Mouse (Mus musculus) intestine, postnatal 0 days (tissue): ENCODE measurements around the gene 1700016K19Rik. TPM values are rescaled to one million over a fixed set of nuclear protein-coding genes. Genes with fewer than 3 reads are reported as not detected.

ENCODE experiments used
- ATAC-seq: fragments of 200-750 bp; cut with Nextera tagmentation; 2 replicates; pipeline ENCODE4 v1.8.0; 2017; ENCODE audit warnings: mild to moderate bottlenecking, moderate TSS enrichment, moderate library complexity
- H3K27ac ChIP-seq: fragments of 300-500 bp; sonication (generic); 2 replicates; pipeline ENCODE4 v1.5.1; 2014; ENCODE audit warnings: mild to moderate bottlenecking, low read depth, low read length, moderate library complexity
- H3K27me3 ChIP-seq: fragments of 300-500 bp; sonication (generic); replicated peaks from 2 replicates; pipeline ENCODE4 v1.6.1; 2014; ENCODE audit warnings: low read length, mixed read lengths; ENCODE audit not compliant: control insufficient read depth, insufficient read depth
- H3K36me3 ChIP-seq: fragments of 300-500 bp; sonication (generic); 2 replicates; pipeline ENCODE4 v1.6.1; 2014; ENCODE audit warnings: mild to moderate bottlenecking, moderate library complexity; ENCODE audit not compliant: control insufficient read depth, insufficient read depth
- H3K4me1 ChIP-seq: fragments of 300-500 bp; sonication (generic); replicated peaks from 2 replicates; pipeline ENCODE4 v1.6.1; 2014; ENCODE audit warnings: antibody characterized with exemption, low read length, mixed read lengths; ENCODE audit not compliant: control insufficient read depth, insufficient read depth
- H3K4me2 ChIP-seq: fragments of 300-500 bp; sonication (generic); replicated peaks from 2 replicates; pipeline ENCODE4 v1.6.1; 2014; ENCODE audit warnings: low read depth, mild to moderate bottlenecking, moderate library complexity
- H3K4me3 ChIP-seq: fragments of 300-500 bp; sonication (generic); 2 replicates; pipeline ENCODE4 v1.5.1; 2014; ENCODE audit warnings: low read depth, low read length
- H3K9ac ChIP-seq: fragments of 300-500 bp; sonication (generic); 2 replicates; pipeline ENCODE4 v1.6.1; 2014; ENCODE audit warnings: mild to moderate bottlenecking, low read depth, low read length
- H3K9me3 ChIP-seq: fragments of 300-500 bp; sonication (generic); 2 replicates; pipeline ENCODE4 v1.6.1; 2016; ENCODE audit warnings: mixed run types; ENCODE audit not compliant: control insufficient read depth
- CTCF ChIP-seq: sonication (generic); IDR thresholded peaks from 2 replicates; pipeline ENCODE4 v1.5.1; 2016; ENCODE audit warnings: low read depth, mild to moderate bottlenecking, control low read depth, antibody characterized with exemption, moderate library complexity
- WGBS: fragments of 180-500 bp; shearing (Covaris S2); extraction: QIAGEN DNeasy Blood & Tissue Kit; methylation state at CpG from one replicate; pipeline ENCODE4 v1.1.7; 2014; 5-methylcytosine and 5-hydroxymethylcytosine counted together
- polyA plus RNA-seq: library from polyadenylated mRNA; unstranded; fragments of >200 nt; fragmentation: Nextera tagmentation; extraction: Ambion mirVana; gene quantifications from 2 replicates; pipeline ENCODE4 v1.2.1, GENCODE M21; 2015

Gene 1700016K19Rik
- polyA plus RNA-seq, 1 experiment from 2014 or later = not detected

- Histone ChIP-seq H3K36me3 (peaks cover 9% of the 10 kb centered on the region; the same call in 1 of the 2 replicates), H3K4me3 (peak overlapping the region; percentile 82), H3K27ac (peak overlapping the region; percentile 74; the same call in 1 of the 2 replicates), H3K9ac (peak overlapping the region; percentile 74), H3K9me3 (no peaks in the 10 kb centered on the region), H3K4me1 (no peaks in the 10 kb centered on the region), H3K27me3 (no peaks in the 10 kb centered on the region), H3K4me2 (peak overlapping the region; percentile 98)
- no peak for TF ChIP-seq CTCF
- WGBS = 8% methylated on average over 13 of the region's 14 CpGs
- no peak for ATAC-seq
These were observed 26.9 kb downstream of the 1700016K19Rik start for GRCm38 (mm10) chr11:76026527-76027138.

- WGBS = 1% methylated on average over 90 of the region's 112 CpGs
- Histone ChIP-seq H3K9me3 (no peaks in the 10 kb centered on the region), H3K4me2 (peak within 1 kb of the TSS; percentile 98), H3K27me3 (no peaks in the 10 kb centered on the region), H3K27ac (peak within 1 kb of the TSS; percentile 74), H3K36me3 (peaks cover 9% of the 10 kb centered on the region; the same call in 1 of the 2 replicates), H3K4me1 (no peaks in the 10 kb centered on the region), H3K4me3 (peak within 1 kb of the TSS; percentile 82), H3K9ac (peak within 1 kb of the TSS; percentile 74)
- peak; percentile 75 for TF ChIP-seq CTCF
- ATAC-seq = peak; percentile 88
These were observed 27.7 kb downstream of the 1700016K19Rik start, which contains the start of gene Rflnb for GRCm38 (mm10) chr11:76027139-76028071. Gene Rflnb (minus strand): TSS chr11:76027782.

- H3K27ac ChIP-seq = peak overlapping the region; percentile 74
- no peaks in the 10 kb centered on the region for H3K9me3 ChIP-seq
- 9% methylated on average over 12 of the region's 14 CpGs for WGBS
- peaks cover 2% of the 10 kb centered on the region; the same call in 1 of the 2 replicates for H3K36me3 ChIP-seq
- H3K4me2 ChIP-seq = peak overlapping the region; percentile 98
- peak overlapping the region; percentile 82; the same call in 1 of the 2 replicates for H3K4me3 ChIP-seq
- no peak for TF ChIP-seq CTCF
- ATAC-seq = 0 out of 2 replicates have a peak, but pooled peaks have one; percentile 16
- H3K27me3 ChIP-seq = no peaks in the 10 kb centered on the region
- H3K9ac ChIP-seq = peak overlapping the region; percentile 74; the same call in 1 of the 2 replicates
- H3K4me1 ChIP-seq = no peaks in the 10 kb centered on the region
These were observed 28.4 kb downstream of the 1700016K19Rik start for GRCm38 (mm10) chr11:76028072-76028465.

- Histone ChIP-seq H3K36me3 (no peaks in the 10 kb centered on the region), H3K9me3 (no peaks in the 10 kb centered on the region), H3K27me3 (no peaks in the 10 kb centered on the region), H3K4me1 (no peaks in the 10 kb centered on the region), H3K4me3 (no peak overlapping the region), H3K4me2 (no peak overlapping the region), H3K9ac (no peak overlapping the region), H3K27ac (no peak overlapping the region)
- TF ChIP-seq CTCF = no peak
- ATAC-seq = peak; percentile 55
- 57% methylated on average over 6 of the region's 6 CpGs for WGBS
These were observed 33.6 kb downstream of the 1700016K19Rik start for GRCm38 (mm10) chr11:76033359-76033758.

- WGBS = 93% methylated on average over 4 of the region's 4 CpGs
- no peak overlapping the region for H3K4me2 ChIP-seq
- H3K27me3 ChIP-seq = no peaks in the 10 kb centered on the region
- ATAC-seq = no peak
- no peaks in the 10 kb centered on the region for H3K36me3 ChIP-seq
- H3K9ac ChIP-seq = no peak overlapping the region
- TF ChIP-seq CTCF = no peak
- H3K9me3 ChIP-seq = no peaks in the 10 kb centered on the region
- no peak overlapping the region for H3K4me3 ChIP-seq
- no peaks in the 10 kb centered on the region for H3K4me1 ChIP-seq
- H3K27ac ChIP-seq = no peak overlapping the region
These were observed 34.1 kb downstream of the 1700016K19Rik start for GRCm38 (mm10) chr11:76033836-76034235.

- Histone ChIP-seq H3K9ac (no peak overlapping the region), H3K36me3 (no peaks in the 10 kb centered on the region), H3K4me1 (no peaks in the 10 kb centered on the region), H3K4me3 (no peak overlapping the region), H3K27me3 (no peaks in the 10 kb centered on the region), H3K9me3 (no peaks in the 10 kb centered on the region), H3K4me2 (no peak overlapping the region), H3K27ac (no peak overlapping the region)
- 89% methylated on average over 8 of the region's 8 CpGs for WGBS
- no peak for TF ChIP-seq CTCF
- ATAC-seq = no peak
These were observed 35.5 kb downstream of the 1700016K19Rik start for GRCm38 (mm10) chr11:76035182-76035581.
